Mouse (Mus musculus): ENCODE data around the gene Tmem38b.

Gene Tmem38b

DNA sequence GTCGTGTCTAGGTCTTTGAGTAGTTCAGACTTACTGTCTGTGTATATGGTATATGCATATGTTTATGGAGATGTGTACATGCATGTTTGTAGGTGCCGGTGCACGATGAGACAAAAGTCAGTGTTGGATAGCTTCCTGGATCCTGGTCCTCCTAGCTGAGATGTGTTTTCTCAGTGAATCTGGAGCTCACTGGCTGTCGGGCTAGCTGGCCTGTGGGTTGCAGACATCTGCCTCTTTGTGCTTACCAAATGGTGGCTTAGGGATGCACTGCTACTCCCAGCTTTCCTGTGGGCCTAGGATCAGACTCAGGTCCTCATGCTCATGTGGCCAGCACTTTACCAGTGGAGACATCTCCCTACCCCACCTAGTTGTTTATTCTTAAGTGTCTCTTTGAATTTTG, 4.2 kb downstream of the Tmem38b start:
- no peak for DNase-seq (ENCODE audit: low spot score)

DNA sequence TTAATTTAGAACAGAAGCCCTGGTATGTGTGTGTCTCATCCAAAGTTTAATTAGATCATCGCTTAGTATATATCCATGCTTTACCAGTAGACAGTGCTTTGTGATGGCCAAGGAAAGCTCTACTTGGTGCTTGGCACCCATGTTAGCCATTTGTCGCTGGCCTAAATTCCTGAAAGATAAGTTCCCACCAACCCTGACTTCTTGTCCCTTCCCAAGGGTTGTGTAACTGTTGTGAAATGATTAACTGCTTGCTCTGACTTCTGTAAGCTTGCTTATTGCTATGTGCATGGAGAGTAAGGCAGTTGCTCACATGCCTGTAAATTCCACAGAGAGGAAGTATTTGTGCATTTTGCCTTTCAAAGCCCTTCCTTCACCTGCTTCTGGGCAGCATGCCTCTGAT, 4.7 kb downstream of the Tmem38b start:
- DNase-seq (ENCODE audit: low spot score), result no peak

DNA sequence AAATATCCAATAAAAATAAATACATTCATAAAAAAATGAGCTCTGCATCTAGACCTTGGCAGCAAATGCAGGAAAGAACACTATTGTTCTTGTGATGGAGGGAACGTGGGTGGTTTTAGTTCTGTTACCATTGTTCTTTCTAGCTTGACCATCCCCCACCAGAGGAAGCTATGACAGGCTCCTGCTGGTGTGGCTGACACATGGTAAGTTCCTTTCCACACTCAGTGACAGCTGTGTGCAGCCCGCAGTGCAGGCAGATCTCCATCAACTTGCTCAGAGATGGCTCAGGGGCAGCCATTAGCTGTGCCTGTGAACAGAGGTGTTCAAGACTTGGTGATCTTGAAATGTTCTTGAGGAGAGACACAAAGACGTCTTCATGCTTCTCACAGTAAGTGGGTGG, 6.5 kb downstream of the Tmem38b start:
- peak; percentile 23 for DNase-seq (ENCODE audit: low spot score)

DNA sequence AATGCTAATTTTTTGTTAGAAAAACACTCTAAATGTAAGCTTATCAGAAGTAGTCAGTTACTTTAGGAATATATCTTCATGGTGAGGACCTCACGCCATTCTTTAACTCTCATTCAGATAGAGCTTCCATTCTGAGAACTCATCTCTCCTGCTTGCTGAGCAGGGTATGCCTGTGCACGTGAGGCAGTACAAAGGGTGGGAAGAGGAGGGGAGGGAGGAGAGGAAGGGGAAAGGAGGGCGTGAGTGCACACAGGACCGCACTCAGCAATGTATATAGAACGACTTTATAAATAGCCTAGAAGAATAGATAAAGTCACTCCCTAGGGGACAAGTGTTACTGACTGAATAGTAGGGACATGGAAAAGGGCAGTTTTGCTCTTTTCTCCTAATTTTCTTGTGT, 11.1 kb downstream of the Tmem38b start:
- DNase-seq (ENCODE audit: low spot score), result no peak

DNA sequence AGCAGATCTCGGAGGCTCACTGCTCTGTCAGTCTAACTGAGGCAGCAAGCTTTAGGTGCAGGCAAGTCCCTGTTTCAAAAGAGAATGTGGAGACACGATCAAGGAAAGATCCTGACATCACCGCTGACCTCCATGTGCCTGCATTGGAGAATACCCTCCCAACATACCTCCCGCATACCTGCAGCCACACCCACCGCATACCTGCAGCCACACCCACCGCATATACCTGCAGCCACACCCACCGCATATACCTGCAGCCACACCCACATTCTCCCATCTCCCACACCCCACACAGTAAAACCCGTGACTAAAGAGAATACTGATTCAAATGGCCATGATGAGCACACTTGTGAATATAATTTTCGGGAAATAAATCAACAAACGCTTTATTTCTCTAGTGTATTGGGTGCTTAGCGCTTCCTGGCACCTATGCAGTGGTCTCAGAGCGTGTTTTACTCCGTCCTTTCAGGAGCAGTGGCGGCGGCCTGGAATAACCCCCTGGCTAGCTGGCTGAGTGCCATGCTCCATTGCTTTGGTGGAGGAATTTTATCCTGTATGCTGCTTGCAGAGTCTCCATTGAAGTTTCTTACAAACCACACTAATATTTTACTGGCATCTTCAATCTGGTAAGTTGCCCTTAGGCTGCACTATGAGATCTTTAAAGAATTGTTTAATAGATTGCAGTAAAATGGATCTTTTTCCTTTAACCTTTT, 14.5 kb downstream of the Tmem38b start:
- DNase-seq (ENCODE audit: low spot score), result no peak

DNA sequence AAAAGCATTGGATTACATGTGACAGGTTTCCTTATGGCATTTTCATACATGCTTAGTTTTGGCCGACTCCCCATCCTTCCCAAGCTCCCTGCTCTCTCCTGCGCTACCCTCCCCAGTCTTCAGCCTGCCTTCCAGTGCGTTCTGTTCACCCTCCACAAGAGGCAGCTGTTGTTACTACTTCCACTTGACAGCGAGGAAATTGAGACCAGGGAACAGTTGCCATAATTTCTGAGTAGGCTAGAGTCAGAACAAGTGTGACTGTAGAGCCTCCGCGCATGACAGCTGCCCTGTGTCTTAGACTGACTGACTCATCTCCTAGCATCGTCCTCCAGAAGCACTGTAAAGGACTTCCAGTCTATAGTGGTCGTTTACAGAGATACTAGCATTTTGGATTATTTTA, 17.7 kb downstream of the Tmem38b start:
- DNase-seq (ENCODE audit: low spot score), result no peak

DNA sequence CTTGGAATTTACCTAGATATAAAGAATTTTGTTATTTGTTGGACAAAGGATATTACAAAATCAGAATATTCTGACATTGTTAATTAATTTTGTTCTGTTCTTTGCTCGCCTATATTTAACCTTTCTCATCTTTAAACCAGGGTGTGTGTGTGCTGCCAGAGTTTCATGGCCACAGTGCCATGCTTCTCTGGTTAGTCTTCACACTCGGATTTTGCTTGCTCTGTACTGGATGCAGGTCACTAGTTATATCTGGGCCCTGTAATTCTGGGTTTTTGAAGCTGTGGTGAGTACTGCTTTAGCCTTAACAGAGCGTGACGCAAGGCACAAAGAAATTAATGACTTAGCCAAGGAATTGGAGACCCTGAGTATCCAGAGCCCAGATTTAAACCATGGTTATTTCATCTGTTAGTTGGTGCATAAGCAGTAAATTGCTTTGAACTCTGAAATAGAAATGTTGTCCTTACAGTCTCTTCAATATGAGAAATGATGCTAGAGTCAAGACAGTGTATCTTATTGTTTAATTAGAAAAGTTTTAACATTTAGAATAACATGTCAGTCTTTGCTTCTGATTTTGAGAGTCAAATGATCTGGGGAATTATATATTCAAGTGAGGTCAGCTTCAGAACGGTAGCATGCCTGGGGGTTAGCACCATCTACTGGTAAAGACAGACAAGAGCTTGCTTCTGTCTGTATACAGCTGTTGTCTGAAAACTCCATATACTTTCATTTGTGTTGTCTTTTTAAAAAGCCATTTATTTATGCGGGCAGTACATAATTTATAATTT, 19.2 kb downstream of the Tmem38b start:
- peak; percentile 64 for DNase-seq (ENCODE audit: low spot score)

DNA sequence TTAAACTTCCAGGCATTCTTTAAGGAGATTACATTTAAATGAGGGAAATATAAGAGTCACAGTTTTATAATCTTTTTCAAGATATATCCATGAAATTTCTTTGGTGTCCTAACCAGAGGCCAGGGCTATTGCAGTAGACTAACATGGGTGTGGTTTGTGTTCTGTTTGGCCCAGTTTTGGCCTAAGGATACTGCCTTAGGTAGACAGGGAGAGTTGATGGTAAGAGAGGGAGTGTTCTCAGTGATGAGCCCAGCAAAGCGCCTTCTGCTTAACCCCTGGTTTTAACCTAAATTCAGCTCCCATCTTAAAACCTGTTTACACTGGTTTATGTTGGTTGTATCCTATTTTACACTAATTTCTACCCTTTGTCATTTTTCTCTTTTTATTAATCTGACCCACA, 19.8 kb downstream of the Tmem38b start:
- no peak for DNase-seq (ENCODE audit: low spot score)

DNA sequence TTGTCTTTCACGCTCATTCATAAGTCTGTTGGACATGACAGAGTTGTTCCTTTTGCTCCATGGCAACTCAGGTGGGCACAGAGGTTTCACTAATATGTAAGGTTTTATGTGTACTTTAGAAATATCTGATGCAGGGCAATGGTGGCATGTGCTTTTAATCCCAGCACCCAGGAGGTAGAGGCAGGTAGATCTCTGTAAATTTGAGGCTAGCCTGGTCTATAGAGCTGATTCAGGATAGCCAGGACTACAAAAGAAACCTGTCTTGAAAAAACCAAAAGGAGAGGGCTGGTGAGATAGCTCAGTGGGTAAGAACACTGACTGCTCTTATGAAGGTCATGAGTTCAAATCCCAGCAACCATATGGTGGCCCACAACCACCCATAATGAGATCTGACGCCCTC, 20.5 kb downstream of the Tmem38b start:
- DNase-seq (ENCODE audit: low spot score), result no peak

DNA sequence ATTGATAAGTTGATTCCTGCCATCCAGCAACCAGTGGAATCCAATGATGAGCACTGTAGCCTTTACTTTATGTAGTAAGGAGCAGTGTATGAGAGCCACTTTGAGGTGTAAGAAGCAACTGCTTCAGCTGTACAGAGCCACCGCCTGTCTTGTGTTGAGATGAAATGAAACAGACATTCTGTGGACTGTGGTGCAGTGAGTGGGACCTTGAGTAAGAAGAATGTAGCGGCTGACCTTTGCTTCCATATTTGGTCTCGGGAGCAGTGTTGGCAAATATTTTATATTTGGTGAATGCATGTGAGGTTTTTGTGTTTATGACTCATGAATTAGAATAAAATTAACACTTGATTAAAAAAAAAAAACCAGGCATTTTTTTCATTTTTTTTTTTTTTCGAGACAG, 21.7 kb downstream of the Tmem38b start:
- DNase-seq (ENCODE audit: low spot score), result no peak

DNA sequence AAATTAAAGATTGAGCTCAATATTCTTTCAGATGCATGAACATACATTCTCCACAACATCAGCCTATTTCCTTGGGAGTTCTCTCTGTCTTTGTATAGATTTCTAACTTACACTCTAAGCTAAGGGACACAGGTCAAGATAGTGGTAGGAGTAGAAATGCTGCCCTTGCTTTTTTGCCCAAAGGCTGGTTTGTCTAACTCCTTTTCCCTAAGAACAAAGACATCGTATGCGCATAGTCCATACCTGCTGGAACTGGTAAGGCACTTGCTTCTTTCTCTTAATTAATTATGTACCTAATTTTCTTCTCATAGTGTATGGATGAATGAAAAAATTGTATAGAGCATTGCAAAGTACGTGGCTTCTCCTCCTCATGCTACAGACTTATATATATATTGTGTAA, 22.5 kb downstream of the Tmem38b start:
- no peak for DNase-seq (ENCODE audit: low spot score)

DNA sequence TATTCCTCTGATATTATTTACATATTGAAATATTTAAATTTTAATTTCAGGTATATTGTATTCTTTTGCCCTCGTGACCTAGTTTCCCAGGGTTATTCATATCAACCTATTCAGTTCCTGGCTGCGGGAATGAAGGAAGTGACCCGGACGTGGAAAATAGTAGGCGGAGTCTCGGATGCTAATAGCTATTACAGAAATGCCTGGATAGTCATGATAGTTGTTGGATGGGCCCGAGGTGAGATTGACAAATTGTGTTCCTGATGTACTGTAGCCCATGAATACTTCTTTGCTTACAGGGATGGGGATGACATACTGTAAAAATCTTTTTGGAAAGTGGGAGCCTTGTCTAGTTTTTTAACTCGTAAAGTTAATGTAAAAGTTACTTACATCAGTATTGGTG, 23.0 kb downstream of the Tmem38b start:
- no peak for DNase-seq (ENCODE audit: low spot score)

DNA sequence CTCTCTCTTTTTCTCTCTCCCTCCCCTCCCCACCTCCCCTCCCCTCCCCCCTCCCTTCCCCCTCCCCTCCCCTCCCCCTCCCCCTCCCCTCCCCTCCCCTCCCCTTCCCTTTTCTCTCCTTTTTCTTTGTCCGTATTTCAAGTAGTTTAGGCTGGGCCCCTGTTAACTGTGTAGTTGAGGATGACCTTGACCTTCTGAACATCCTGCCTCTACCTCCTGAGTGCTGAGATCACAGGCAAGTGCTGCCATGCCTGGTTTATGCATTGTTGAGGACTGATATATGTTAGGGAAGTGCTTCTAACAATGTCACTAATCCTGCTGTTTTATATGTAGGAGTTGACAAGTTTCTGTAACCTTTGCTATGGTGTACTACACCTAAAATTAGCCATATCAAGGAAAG, 24.0 kb downstream of the Tmem38b start:
- DNase-seq (ENCODE audit: low spot score), result no peak

DNA sequence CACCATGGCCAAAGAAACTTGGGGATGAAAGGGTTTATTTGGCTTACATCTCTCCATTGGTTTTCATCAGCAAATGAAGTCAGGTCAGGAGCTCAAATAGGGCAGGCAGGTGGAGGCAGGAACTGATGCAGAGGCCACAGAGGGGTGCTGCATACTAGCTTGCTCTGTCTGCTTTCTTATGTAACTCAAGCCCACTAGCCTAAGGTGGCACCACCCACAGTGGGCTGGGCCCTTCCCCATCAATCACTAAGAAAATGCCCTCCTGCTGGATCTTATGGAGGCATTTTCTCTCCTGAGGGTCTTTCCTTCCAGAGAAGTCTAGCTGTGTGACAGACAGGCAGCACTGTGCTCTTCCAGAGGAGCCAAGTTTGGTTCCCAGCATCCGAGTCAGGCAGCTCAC, 27.5 kb downstream of the Tmem38b start:
- no peak for DNase-seq (ENCODE audit: low spot score)

DNA sequence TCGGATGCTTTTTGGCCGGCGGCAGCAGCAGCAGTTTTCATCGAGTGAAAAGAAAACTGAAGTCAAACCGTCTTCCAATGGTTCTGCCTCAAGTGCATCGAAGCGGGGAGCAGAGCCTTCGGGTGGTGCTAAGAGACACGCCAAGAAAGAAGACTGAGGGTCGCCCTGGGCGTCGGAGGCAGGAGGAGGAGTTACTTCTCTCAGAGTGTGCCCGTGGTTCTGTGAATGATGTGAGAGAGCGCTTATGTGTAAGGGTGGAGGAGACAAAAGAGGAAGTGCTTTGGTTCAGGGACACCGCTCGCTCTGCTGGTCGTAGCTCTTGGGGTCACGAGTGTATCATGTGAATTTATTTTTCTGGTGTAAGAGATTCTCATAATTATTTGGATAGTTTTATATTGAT, 34.1 kb downstream of the Tmem38b start:
- DNase-seq (ENCODE audit: low spot score), result peak; percentile 50

DNA sequence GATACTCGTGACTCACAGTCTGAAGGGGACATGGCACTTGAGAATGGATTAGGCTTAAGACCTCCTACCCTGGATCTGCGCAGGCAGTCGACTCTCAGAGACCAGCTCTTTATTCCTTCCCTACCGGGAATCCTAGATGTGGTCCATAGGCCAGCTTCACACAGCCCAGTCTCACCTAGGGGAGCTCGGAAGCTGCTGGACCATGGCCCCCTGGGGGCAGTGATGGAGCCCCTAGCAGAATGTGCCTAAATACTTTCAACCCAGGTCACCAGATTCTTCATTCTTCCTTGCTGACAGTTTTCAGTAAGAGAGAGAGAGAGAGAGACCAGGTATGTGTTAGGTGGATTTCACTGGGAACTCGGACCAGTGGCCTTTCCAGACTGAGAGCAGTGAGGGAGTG, 36.3 kb downstream of the Tmem38b start:
- no peak for DNase-seq (ENCODE audit: low spot score)

DNA sequence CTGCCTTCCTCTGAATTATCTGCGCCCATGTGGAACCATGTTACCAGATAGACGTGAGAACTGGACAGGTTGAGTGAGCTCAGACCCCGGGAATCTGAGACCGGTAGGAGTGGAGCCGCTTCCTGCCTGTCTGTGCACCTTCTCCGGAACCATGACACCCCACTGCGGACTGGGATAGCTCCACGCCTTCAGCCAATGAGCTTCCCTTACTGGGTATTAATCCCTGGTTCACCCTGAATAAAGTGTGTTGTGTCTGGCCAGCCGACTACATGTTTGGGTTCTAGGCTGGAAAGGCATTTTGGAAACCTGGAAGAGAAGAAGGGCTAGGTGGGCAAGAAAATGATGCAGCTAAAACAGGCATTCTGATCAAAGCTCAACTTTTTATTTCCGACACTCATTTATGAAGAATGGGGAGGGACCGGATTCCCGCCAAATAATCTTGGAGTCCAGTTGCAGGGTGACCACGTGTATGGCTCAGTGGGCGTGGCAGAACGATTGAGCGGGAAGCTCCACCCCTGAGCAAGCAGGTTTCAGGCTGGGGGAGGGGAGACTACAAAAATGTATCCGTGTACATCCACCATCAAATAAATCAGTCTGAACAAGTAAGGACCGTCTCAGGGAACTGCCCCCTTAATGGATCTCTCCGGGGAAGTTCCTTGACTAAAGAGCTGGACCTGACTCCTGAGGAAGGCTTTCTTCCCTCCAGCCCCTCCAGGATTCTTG, 38.4 kb downstream of the Tmem38b start:
- no peak for DNase-seq (ENCODE audit: low spot score)

DNA sequence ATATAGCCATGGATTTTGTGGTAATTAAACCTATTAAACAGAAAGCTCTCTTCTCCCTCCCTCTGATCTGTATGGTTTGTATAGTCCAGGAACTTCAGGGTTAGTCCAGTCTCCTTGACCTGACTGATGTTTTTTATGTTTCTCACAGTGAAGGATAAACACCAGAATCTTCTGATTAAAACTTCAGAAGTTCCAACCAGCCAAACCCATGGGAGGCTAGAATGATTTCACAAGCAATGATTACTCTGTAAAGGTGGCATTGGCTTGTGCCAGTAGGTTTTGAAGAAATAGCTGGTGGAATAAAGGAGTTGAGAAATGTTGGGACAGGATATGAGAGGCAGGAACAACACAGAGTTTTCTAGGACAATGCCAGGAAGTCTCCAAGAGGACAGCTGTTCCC, 40.6 kb downstream of the Tmem38b start:
- no peak for DNase-seq (ENCODE audit: low spot score)

DNA sequence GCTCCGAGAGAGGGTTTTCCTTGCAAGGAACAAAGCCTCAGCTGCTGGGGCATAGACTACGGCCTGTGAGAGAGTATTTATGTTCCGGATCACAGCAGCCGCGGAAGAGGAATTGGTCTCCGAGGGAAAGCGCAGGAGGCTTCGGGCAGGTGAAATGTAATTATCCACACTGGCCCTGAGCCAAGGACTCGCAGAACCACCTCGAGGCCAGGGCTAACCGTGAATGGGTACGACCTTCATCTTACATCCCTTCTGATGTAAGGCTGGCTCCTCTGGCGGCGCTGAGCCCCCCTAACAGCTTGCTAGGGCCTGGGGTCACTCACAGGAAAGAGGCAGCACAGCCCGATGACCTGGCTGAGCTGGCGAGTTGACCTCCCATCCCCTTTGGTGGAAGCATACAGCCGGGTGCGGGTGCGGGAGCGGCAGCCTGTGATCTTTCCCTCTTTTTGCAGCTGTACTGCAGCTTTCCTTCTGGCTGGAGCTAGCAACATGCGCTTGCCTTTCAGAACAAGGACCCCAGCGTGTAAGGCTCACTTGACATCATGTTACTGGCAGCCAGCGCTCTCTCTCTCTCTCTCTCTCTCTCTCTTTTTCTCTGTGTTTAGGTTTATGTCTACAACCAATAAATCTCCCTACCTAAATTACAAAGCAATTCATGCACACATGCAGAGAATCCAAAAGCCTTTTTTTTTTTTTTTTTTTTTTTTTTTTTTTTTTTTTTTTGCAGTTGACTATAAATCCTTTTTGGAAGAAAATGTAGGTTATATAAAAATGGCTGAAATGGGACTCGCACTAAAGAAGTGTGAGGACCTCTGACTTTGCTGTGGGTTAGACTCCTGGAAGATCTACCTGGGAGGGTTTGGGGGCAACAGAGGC, 52.9 kb downstream of the Tmem38b start:
- DNase-seq (ENCODE audit: low spot score), result peak; percentile 59

DNA sequence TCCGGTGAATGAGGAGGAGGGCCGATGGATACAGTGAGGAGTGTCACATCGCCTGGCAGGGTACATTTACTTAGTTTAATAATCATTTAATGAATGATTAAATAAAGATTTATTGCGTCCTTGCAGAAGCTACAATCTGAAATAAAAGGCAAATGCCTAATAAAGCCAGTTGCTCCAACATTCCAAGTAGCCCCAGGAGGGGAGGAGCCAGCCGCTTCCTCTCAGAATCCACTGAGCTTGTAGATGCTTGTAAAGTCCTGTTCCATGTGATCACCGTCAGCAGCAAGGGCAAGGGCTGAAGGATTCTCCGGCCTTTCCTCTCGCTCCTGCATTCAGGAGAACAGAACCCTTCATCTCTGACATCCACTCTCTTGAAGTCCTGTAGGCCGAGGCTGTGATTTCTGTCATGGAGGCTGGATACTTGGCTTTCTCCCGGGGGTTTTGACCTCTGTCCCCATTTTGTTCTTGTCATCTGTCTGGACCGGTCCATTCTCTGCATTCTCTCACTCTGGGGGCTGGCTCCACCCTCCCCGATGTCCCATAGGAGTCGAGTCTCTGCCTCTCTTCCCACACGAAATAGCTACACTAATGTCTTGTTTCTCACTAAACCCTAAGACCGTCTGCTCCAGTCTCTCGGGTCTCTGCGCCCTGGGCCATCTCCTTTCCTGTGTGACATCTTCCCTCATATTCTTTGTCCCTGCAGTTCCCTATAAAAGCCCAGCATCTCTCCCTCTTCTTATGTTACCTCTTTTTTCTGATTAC, 57.3 kb downstream of the Tmem38b start:
- no peak for DNase-seq (ENCODE audit: low spot score)

Data from embryo, embryonic 10.5 days (tissue).